Mouse (Mus musculus): Measurements from ENCODE around the gene Phactr3. TPM values are rescaled to one million over a fixed set of nuclear protein-coding genes. Genes with fewer than 3 reads are reported as not detected.

Gene Phactr3
- polyA plus RNA-seq, 2 experiments, result 0.02 to 0.13 TPM

GRCm38 (mm10) chr2:178196038-178196437 lies 77.3 kb downstream of the Phactr3 start:
- Histone ChIP-seq H3K9ac (replicated peaks) (no peak overlapping the region), H3K27me3 (ENCODE audit: control insufficient read depth, insufficient read depth, low read length) (no peaks in the 10 kb centered on the region), H3K4me1 (replicated peaks; ENCODE audit: control insufficient read depth in 2 of 2, insufficient read depth in 2 of 2, low read length in 1 of 2) (peaks cover 3 to 9% of the 10 kb centered on the region in 2 experiments; a peak in 3 of 4 replicates), H3K36me3 (replicated peaks; ENCODE audit: control insufficient read depth, insufficient read depth, low read depth) (no peaks in the 10 kb centered on the region), H3K4me2 (ENCODE audit: low read depth) (no peak overlapping the region), H3K9me3 (ENCODE audit: control insufficient read depth, low read length) (no peaks in the 10 kb centered on the region), H3K27ac (no peak overlapping the region), H3K4me3 (ENCODE audit: insufficient read depth in 1 of 2, low read depth in 2 of 2, low read length in 2 of 2) (no peak overlapping the region)
- ATAC-seq (ENCODE audit: insufficient read depth), result peak; percentile 17; the same call in 1 of the 2 replicates
- 62% methylated on average over 6 of the region's 6 CpGs for WGBS (ENCODE audit: insufficient replicate concordance)
- no peak for DNase-seq (ENCODE audit: low read depth in 3 of 3, low spot score in 3 of 3)
- TF ChIP-seq EP300 (IDR thresholded peaks at IDR 0.05; ENCODE audit: low read depth) (no peak), CTCF (IDR thresholded peaks at IDR 0.05; ENCODE audit: low read depth) (peak; percentile 49; the same call in 1 of the 2 replicates)

- TF ChIP-seq EP300 (IDR thresholded peaks at IDR 0.05; ENCODE audit: low read depth) (peak; percentile 69), CTCF (IDR thresholded peaks at IDR 0.05; ENCODE audit: low read depth) (no peak)
- WGBS (ENCODE audit: insufficient replicate concordance), result 33% methylated on average over 1 of the region's 1 CpGs
These were observed 78.8 kb downstream of the Phactr3 start for GRCm38 (mm10) chr2:178197542-178197941.

GRCm38 (mm10) chr2:178204455-178204854 lies 85.7 kb downstream of the Phactr3 start:
- DNase-seq (ENCODE audit: low read depth in 3 of 3, low spot score in 3 of 3) (no peak), ATAC-seq (ENCODE audit: insufficient read depth) (no peak)
- H3K4me2 ChIP-seq (ENCODE audit: low read depth), result no peak overlapping the region
- no peak overlapping the region for H3K9ac ChIP-seq (replicated peaks)
- H3K27ac ChIP-seq, result no peak overlapping the region
- no peaks in the 10 kb centered on the region for H3K4me1 ChIP-seq (replicated peaks; ENCODE audit: control insufficient read depth in 2 of 2, insufficient read depth in 2 of 2, low read length in 1 of 2)
- no peaks in the 10 kb centered on the region for H3K36me3 ChIP-seq (replicated peaks; ENCODE audit: control insufficient read depth, insufficient read depth, low read depth)
- H3K9me3 ChIP-seq (ENCODE audit: control insufficient read depth, low read length), result no peaks in the 10 kb centered on the region
- 66% methylated on average over 10 of the region's 10 CpGs for WGBS (ENCODE audit: insufficient replicate concordance)
- no peak overlapping the region for H3K4me3 ChIP-seq (ENCODE audit: insufficient read depth in 1 of 2, low read depth in 2 of 2, low read length in 2 of 2)
- no peak for TF ChIP-seq CTCF (IDR thresholded peaks at IDR 0.05; ENCODE audit: low read depth)
- no peaks in the 10 kb centered on the region for H3K27me3 ChIP-seq (ENCODE audit: control insufficient read depth, insufficient read depth, low read length)

More at GRCm38 (mm10) chr2:178197542-178197941, 78.8 kb downstream of the Phactr3 start:
- no peaks in the 10 kb centered on the region for H3K27me3 ChIP-seq (ENCODE audit: control insufficient read depth, insufficient read depth, low read length)
- peak; percentile 96 for ATAC-seq (ENCODE audit: insufficient read depth)
- H3K4me3 ChIP-seq (ENCODE audit: insufficient read depth in 1 of 2, low read depth in 2 of 2, low read length in 2 of 2), result no peak overlapping the region
- H3K36me3 ChIP-seq (replicated peaks; ENCODE audit: control insufficient read depth, insufficient read depth, low read depth), result no peaks in the 10 kb centered on the region
- no peak overlapping the region for H3K27ac ChIP-seq
- H3K4me1 ChIP-seq (replicated peaks; ENCODE audit: control insufficient read depth in 2 of 2, insufficient read depth in 2 of 2, low read length in 1 of 2), result peaks cover 3 to 9% of the 10 kb centered on the region in 2 experiments; a peak in 3 of 4 replicates
- H3K9me3 ChIP-seq (ENCODE audit: control insufficient read depth, low read length), result no peaks in the 10 kb centered on the region
- H3K9ac ChIP-seq (replicated peaks), result no peak overlapping the region
- DNase-seq (ENCODE audit: low read depth in 3 of 3, low spot score in 3 of 3), result peak; percentile 26 to 30 (median 28)
- H3K4me2 ChIP-seq (ENCODE audit: low read depth), result peak overlapping the region; percentile 36

GRCm38 (mm10) chr2:178208186-178208600 lies 89.4 kb downstream of the Phactr3 start:
- H3K4me1 ChIP-seq (replicated peaks; ENCODE audit: control insufficient read depth in 2 of 2, insufficient read depth in 2 of 2, low read length in 1 of 2), result no peaks in the 10 kb centered on the region
- TF ChIP-seq EP300 (IDR thresholded peaks at IDR 0.05; ENCODE audit: low read depth) (no peak), CTCF (IDR thresholded peaks at IDR 0.05; ENCODE audit: low read depth) (no peak)

DNA sequence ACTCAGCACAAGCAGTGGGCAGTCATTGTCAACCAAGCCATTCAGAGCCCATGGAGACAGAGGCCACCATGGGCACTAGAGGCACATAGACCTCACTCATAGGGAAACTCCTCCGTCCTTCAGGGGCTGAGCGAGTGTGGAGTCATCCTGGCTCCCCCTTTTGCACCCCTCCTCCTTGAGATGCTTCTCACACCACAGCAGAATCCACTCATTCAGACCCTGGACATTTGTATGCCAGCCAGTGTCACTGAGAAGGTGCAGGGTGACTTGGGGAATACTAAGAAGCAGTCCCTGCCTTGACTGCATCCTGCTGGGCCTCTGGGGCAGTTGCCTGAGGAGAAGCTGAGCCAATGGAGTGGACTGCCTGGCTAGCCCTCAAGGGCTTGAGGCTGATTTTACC lies 95.1 kb downstream of the Phactr3 start:
- no peak for DNase-seq (ENCODE audit: low read depth in 3 of 3, low spot score in 3 of 3)
- no peak for ATAC-seq (ENCODE audit: insufficient read depth)
- 47% methylated on average over 2 of the region's 2 CpGs for WGBS (ENCODE audit: insufficient replicate concordance)

More at GRCm38 (mm10) chr2:178208186-178208600, 89.4 kb downstream of the Phactr3 start:
- ATAC-seq (ENCODE audit: insufficient read depth) (no peak), DNase-seq (ENCODE audit: low read depth in 3 of 3, low spot score in 3 of 3) (no peak)
- no peaks in the 10 kb centered on the region for H3K9me3 ChIP-seq (ENCODE audit: control insufficient read depth, low read length)
- 57% methylated on average over 5 of the region's 5 CpGs for WGBS (ENCODE audit: insufficient replicate concordance)
- H3K27me3 ChIP-seq (ENCODE audit: control insufficient read depth, insufficient read depth, low read length), result no peaks in the 10 kb centered on the region
- no peak overlapping the region for H3K4me3 ChIP-seq (ENCODE audit: insufficient read depth in 1 of 2, low read depth in 2 of 2, low read length in 2 of 2)
- H3K9ac ChIP-seq (replicated peaks), result no peak overlapping the region
- no peak overlapping the region for H3K4me2 ChIP-seq (ENCODE audit: low read depth)
- no peak overlapping the region for H3K27ac ChIP-seq
- no peaks in the 10 kb centered on the region for H3K36me3 ChIP-seq (replicated peaks; ENCODE audit: control insufficient read depth, insufficient read depth, low read depth)

More for the DNA sequence above, 95.1 kb downstream of the Phactr3 start:
- Histone ChIP-seq H3K27ac (no peak overlapping the region), H3K9me3 (ENCODE audit: control insufficient read depth, low read length) (no peaks in the 10 kb centered on the region), H3K4me3 (ENCODE audit: insufficient read depth in 1 of 2, low read depth in 2 of 2, low read length in 2 of 2) (no peak overlapping the region), H3K27me3 (ENCODE audit: control insufficient read depth, insufficient read depth, low read length) (no peaks in the 10 kb centered on the region), H3K4me2 (ENCODE audit: low read depth) (no peak overlapping the region), H3K4me1 (replicated peaks; ENCODE audit: control insufficient read depth in 2 of 2, insufficient read depth in 2 of 2, low read length in 1 of 2) (no peaks in the 10 kb centered on the region), H3K9ac (replicated peaks) (no peak overlapping the region), H3K36me3 (replicated peaks; ENCODE audit: control insufficient read depth, insufficient read depth, low read depth) (no peaks in the 10 kb centered on the region)
- TF ChIP-seq CTCF (IDR thresholded peaks at IDR 0.05; ENCODE audit: low read depth) (no peak), EP300 (IDR thresholded peaks at IDR 0.05; ENCODE audit: low read depth) (no peak)

All from liver, embryonic 14.5 days (tissue).